Mouse (Mus musculus): Measurements from ENCODE around the gene Otop3. TPM values are rescaled to one million over a fixed set of nuclear protein-coding genes. Genes with fewer than 3 reads are reported as not detected.

Gene Otop3
- polyA plus RNA-seq, 1 experiment from 2014 or later = 0.37 TPM

GRCm38 (mm10) chr11:115370368-115370767 is 35.8 kb downstream of the Otop3 start:
- Histone ChIP-seq H3K27me3 (replicated peaks; ENCODE audit: control insufficient read depth, insufficient read depth, low read length) (no peaks in the 10 kb centered on the region), H3K9ac (replicated peaks; ENCODE audit: low read depth, low read length) (no peak overlapping the region), H3K4me3 (replicated peaks; ENCODE audit: low read length) (no peak overlapping the region), H3K27ac (ENCODE audit: low read length) (no peak overlapping the region), H3K4me2 (ENCODE audit: low read length) (no peak overlapping the region), H3K36me3 (ENCODE audit: control insufficient read depth, insufficient read depth) (no peaks in the 10 kb centered on the region), H3K9me3 (ENCODE audit: control insufficient read depth, low read length) (no peaks in the 10 kb centered on the region), H3K4me1 (replicated peaks; ENCODE audit: control insufficient read depth, insufficient read depth, low read length) (peaks cover 33% of the 10 kb centered on the region)
- 63% methylated on average over 7 of the region's 7 CpGs for WGBS
- no peak for ATAC-seq

- Histone ChIP-seq H3K4me3 (replicated peaks; ENCODE audit: low read length) (no peak overlapping the region), H3K9ac (replicated peaks; ENCODE audit: low read depth, low read length) (no peak overlapping the region), H3K4me2 (ENCODE audit: low read length) (no peak overlapping the region), H3K9me3 (ENCODE audit: control insufficient read depth, low read length) (no peaks in the 10 kb centered on the region), H3K36me3 (ENCODE audit: control insufficient read depth, insufficient read depth) (no peaks in the 10 kb centered on the region), H3K27ac (ENCODE audit: low read length) (no peak overlapping the region), H3K4me1 (replicated peaks; ENCODE audit: control insufficient read depth, insufficient read depth, low read length) (peaks cover 28% of the 10 kb centered on the region), H3K27me3 (replicated peaks; ENCODE audit: control insufficient read depth, insufficient read depth, low read length) (no peaks in the 10 kb centered on the region)
- ATAC-seq = no peak
- 70% methylated on average over 8 of the region's 8 CpGs for WGBS
Observed at GRCm38 (mm10) chr11:115371354-115371753, 36.8 kb downstream of the Otop3 start.

- WGBS = 71% methylated on average over 1 of the region's 1 CpGs
- ATAC-seq = no peak
- H3K9me3 ChIP-seq (ENCODE audit: control insufficient read depth, low read length) = no peaks in the 10 kb centered on the region
- H3K4me3 ChIP-seq (replicated peaks; ENCODE audit: low read length) = no peak overlapping the region
- H3K36me3 ChIP-seq (ENCODE audit: control insufficient read depth, insufficient read depth) = no peaks in the 10 kb centered on the region
- no peaks in the 10 kb centered on the region for H3K27me3 ChIP-seq (replicated peaks; ENCODE audit: control insufficient read depth, insufficient read depth, low read length)
- no peak overlapping the region for H3K4me2 ChIP-seq (ENCODE audit: low read length)
- H3K4me1 ChIP-seq (replicated peaks; ENCODE audit: control insufficient read depth, insufficient read depth, low read length) = peaks cover 22% of the 10 kb centered on the region
- no peak overlapping the region for H3K27ac ChIP-seq (ENCODE audit: low read length)
- no peak overlapping the region for H3K9ac ChIP-seq (replicated peaks; ENCODE audit: low read depth, low read length)
Observed at GRCm38 (mm10) chr11:115372015-115372414, 37.5 kb downstream of the Otop3 start.

GRCm38 (mm10) chr11:115372737-115373136 is 38.2 kb downstream of the Otop3 start:
- no peak for ATAC-seq
- Histone ChIP-seq H3K27me3 (replicated peaks; ENCODE audit: control insufficient read depth, insufficient read depth, low read length) (no peaks in the 10 kb centered on the region), H3K36me3 (ENCODE audit: control insufficient read depth, insufficient read depth) (no peaks in the 10 kb centered on the region), H3K27ac (ENCODE audit: low read length) (no peak overlapping the region), H3K4me1 (replicated peaks; ENCODE audit: control insufficient read depth, insufficient read depth, low read length) (peaks cover 17% of the 10 kb centered on the region), H3K4me2 (ENCODE audit: low read length) (no peak overlapping the region), H3K4me3 (replicated peaks; ENCODE audit: low read length) (no peak overlapping the region), H3K9me3 (ENCODE audit: control insufficient read depth, low read length) (no peaks in the 10 kb centered on the region), H3K9ac (replicated peaks; ENCODE audit: low read depth, low read length) (no peak overlapping the region)
- WGBS = 52% methylated on average over 2 of the region's 2 CpGs

GRCm38 (mm10) chr11:115373805-115374694 is 39.5 kb downstream of the Otop3 start:
- H3K27me3 ChIP-seq (replicated peaks; ENCODE audit: control insufficient read depth, insufficient read depth, low read length) = no peaks in the 10 kb centered on the region
- 1% methylated on average over 30 of the region's 30 CpGs for WGBS
- H3K9ac ChIP-seq (replicated peaks; ENCODE audit: low read depth, low read length) = peak overlapping the region; percentile 74
- H3K36me3 ChIP-seq (ENCODE audit: control insufficient read depth, insufficient read depth) = no peaks in the 10 kb centered on the region
- peak; percentile 72 for ATAC-seq
- H3K4me3 ChIP-seq (replicated peaks; ENCODE audit: low read length) = peak overlapping the region; percentile 54
- H3K9me3 ChIP-seq (ENCODE audit: control insufficient read depth, low read length) = no peaks in the 10 kb centered on the region
- H3K27ac ChIP-seq (ENCODE audit: low read length) = peak overlapping the region; percentile 71; the same call in 1 of the 2 replicates
- peaks cover 16% of the 10 kb centered on the region for H3K4me1 ChIP-seq (replicated peaks; ENCODE audit: control insufficient read depth, insufficient read depth, low read length)
- H3K4me2 ChIP-seq (ENCODE audit: low read length) = peak overlapping the region; percentile 81

GRCm38 (mm10) chr11:115374695-115375425 is 40.3 kb downstream of the Otop3 start:
- peak overlapping the region; percentile 54 for H3K4me3 ChIP-seq (replicated peaks; ENCODE audit: low read length)
- no peak for ATAC-seq
- peaks cover 16% of the 10 kb centered on the region for H3K4me1 ChIP-seq (replicated peaks; ENCODE audit: control insufficient read depth, insufficient read depth, low read length)
- no peak overlapping the region for H3K27ac ChIP-seq (ENCODE audit: low read length)
- no peaks in the 10 kb centered on the region for H3K27me3 ChIP-seq (replicated peaks; ENCODE audit: control insufficient read depth, insufficient read depth, low read length)
- no peaks in the 10 kb centered on the region for H3K9me3 ChIP-seq (ENCODE audit: control insufficient read depth, low read length)
- 59% methylated on average over 12 of the region's 12 CpGs for WGBS
- H3K4me2 ChIP-seq (ENCODE audit: low read length) = peak overlapping the region; percentile 81
- no peaks in the 10 kb centered on the region for H3K36me3 ChIP-seq (ENCODE audit: control insufficient read depth, insufficient read depth)
- H3K9ac ChIP-seq (replicated peaks; ENCODE audit: low read depth, low read length) = peak overlapping the region; percentile 74; the same call in 1 of the 2 replicates

- Histone ChIP-seq H3K4me2 (ENCODE audit: low read length) (no peak overlapping the region), H3K4me3 (replicated peaks; ENCODE audit: low read length) (no peak overlapping the region), H3K36me3 (ENCODE audit: control insufficient read depth, insufficient read depth) (no peaks in the 10 kb centered on the region), H3K27ac (ENCODE audit: low read length) (no peak overlapping the region), H3K9ac (replicated peaks; ENCODE audit: low read depth, low read length) (no peak overlapping the region), H3K9me3 (ENCODE audit: control insufficient read depth, low read length) (no peaks in the 10 kb centered on the region), H3K4me1 (replicated peaks; ENCODE audit: control insufficient read depth, insufficient read depth, low read length) (peaks cover 20% of the 10 kb centered on the region), H3K27me3 (replicated peaks; ENCODE audit: control insufficient read depth, insufficient read depth, low read length) (no peaks in the 10 kb centered on the region)
- WGBS = 71% methylated on average over 7 of the region's 7 CpGs
- ATAC-seq = no peak
Observed at GRCm38 (mm10) chr11:115376722-115377121, 42.2 kb downstream of the Otop3 start.

GRCm38 (mm10) chr11:115377254-115377653 is 42.7 kb downstream of the Otop3 start:
- Histone ChIP-seq H3K4me3 (replicated peaks; ENCODE audit: low read length) (no peak overlapping the region), H3K4me2 (ENCODE audit: low read length) (no peak overlapping the region), H3K27ac (ENCODE audit: low read length) (no peak overlapping the region), H3K9me3 (ENCODE audit: control insufficient read depth, low read length) (no peaks in the 10 kb centered on the region), H3K4me1 (replicated peaks; ENCODE audit: control insufficient read depth, insufficient read depth, low read length) (peaks cover 20% of the 10 kb centered on the region), H3K27me3 (replicated peaks; ENCODE audit: control insufficient read depth, insufficient read depth, low read length) (no peaks in the 10 kb centered on the region), H3K9ac (replicated peaks; ENCODE audit: low read depth, low read length) (no peak overlapping the region), H3K36me3 (ENCODE audit: control insufficient read depth, insufficient read depth) (no peaks in the 10 kb centered on the region)
- 94% methylated on average over 4 of the region's 4 CpGs for WGBS
- ATAC-seq = no peak

- Histone ChIP-seq H3K4me3 (replicated peaks; ENCODE audit: low read length) (no peak overlapping the region), H3K4me2 (ENCODE audit: low read length) (no peak overlapping the region), H3K36me3 (ENCODE audit: control insufficient read depth, insufficient read depth) (no peaks in the 10 kb centered on the region), H3K9me3 (ENCODE audit: control insufficient read depth, low read length) (no peaks in the 10 kb centered on the region), H3K4me1 (replicated peaks; ENCODE audit: control insufficient read depth, insufficient read depth, low read length) (peaks cover 22% of the 10 kb centered on the region), H3K27me3 (replicated peaks; ENCODE audit: control insufficient read depth, insufficient read depth, low read length) (no peaks in the 10 kb centered on the region), H3K9ac (replicated peaks; ENCODE audit: low read depth, low read length) (no peak overlapping the region), H3K27ac (ENCODE audit: low read length) (no peak overlapping the region)
- 85% methylated on average over 7 of the region's 7 CpGs for WGBS
- ATAC-seq = no peak
Observed at GRCm38 (mm10) chr11:115377854-115378253, 43.3 kb downstream of the Otop3 start.
